Mouse (Mus musculus) gastrocnemius, postnatal 14 days (tissue): ENCODE data around the gene Myo18b. TPM values are rescaled to one million over a fixed set of nuclear protein-coding genes. Genes with fewer than 3 reads are reported as not detected.

ENCODE experiments used
- DNase-seq: peaks from one replicate; pipeline ENCODE4 v3.0.0; 2021; ENCODE audit warnings: mixed read lengths
- intact Hi-C: fragments of 180-260 bp; cut with DNase I; formaldehyde crosslinking; loops from one replicate; pipeline ENCODE4 v1.15.1; 2025; ENCODE audit warnings: low total_unique reads
- total RNA-seq, 2 experiments: library from RNA; stranded (reverse); gene quantifications; 2 replicates each; pipeline ENCODE4 v1.2.3; 2021

Myo18b gene
- total RNA-seq, 2 experiments from 2014 or later = 409 to 424 TPM

DNA sequence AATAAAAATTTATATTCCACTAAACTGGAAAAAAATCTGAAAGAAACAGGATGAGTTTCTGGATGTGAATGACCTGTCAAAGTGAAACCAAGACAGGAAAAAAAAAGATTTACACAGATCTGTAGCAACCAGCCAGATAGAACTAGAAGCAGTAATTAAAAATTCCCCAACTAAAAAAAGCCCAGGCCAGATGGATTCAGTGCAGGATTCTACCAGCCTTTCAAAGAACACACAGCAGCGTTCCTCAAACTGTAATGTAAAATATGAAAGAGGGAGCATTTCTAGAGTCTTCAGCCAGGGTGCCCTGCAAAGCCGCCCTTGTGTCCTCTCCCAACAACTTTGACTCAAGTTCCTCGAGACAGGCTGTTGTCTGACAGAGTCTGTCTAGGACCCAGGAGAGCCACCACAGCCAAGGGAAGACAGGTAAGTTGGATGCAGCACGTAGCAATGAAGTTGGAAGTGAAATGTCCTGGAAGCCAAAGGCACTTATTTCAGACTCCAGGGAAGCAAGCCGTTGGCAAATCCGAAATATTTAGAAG is 246.9 kb downstream of the Myo18b start:
- DNase-seq = no peak
- intact Hi-C loops = no loop called here

DNA sequence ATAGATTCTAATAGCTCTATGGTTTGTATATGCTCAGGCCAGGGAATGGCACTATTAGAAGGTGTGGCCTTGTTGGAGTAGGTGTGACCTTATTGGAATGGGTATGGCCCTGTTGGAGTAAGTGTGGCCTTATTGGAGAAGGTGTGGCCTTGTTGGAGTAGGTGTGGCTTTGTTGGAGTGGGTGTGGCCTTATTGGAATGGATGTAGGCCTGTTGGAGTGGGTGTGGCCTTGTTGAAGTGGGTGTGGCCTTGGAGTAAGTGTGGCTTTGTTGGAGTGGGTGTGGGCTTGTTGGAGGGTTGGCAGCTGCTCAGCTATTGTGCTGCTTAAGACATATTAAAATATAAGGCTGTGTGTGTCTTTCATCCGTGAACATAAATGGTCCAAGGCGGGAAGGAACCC is 249.3 kb downstream of the Myo18b start:
- no peak for DNase-seq
- intact Hi-C loops = no loop called here

DNA sequence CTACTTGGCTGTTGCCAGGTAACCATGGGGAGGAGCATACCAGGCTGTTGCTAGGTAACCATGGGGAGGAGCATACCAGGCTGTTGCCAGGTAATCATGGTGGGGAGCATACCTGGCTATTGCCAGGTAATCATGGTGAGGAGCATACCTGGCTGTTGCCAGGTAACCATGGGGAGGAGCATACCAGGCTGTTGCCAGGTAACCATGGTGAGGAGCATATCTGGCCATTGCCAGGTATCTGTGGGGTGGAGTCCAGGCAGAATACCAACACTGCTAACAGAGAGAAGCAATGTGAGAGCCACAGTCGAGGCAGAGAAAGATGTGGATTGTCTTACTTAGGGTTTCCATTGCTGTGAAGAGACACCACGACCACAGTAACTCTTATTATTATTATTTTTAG is 250.6 kb downstream of the Myo18b start:
- DNase-seq = no peak
- intact Hi-C loops = no loop called here

DNA sequence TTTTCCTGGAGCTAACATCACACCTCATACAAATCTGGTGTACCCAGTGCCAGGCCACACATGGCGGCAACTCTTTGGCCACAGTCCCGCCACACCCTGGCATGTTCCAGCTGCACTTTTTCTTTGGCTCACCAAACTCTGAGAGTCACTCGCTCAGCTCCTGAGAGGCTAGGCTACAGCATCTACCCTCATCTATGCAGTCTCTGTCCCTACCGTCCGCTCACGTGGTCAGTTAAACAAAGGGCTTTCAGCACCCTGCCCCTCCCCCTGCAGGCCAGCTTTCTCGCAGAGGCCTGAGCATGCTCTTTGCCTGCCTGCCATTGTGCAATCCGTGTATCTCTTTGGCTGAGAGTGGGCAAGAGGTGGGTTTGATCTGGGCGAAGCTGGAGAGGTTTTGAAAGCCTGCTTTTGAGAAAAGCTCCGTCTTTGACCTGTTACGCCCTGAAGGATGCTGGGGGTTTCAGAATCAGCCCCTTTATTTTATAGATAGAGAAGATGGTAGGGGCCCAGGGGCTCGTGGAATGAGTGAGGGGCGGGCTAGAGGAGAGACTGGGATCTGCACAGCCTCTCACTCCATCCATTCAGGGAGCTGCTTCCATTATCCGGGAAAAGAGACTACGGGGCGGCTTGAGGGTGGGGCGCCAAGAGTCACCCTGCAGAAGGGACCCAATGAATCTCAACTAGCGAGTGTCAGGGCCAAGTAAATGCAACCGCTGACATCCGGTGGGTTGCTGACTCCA is 252.5 kb downstream of the Myo18b start:
- DNase-seq = no peak
- intact Hi-C loops = no loop called here

DNA sequence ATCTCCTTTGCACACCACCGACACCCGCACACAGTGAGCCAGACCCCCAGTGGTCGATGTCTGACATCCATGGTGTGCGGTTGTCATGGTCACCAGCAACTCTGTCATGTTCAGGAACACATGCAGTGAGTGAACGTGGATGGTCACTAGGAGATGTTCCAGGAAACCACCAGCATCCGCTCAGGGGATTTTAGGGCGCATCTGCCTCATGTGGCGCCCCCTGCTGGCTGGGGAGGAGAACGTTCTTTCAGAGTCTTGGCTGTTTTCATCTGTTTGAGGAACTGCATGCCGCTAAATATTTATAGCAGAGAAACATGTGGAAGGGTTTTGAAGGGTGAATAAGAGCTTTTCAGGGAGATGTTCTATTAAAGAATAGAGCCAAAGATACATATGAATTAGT is 253.4 kb downstream of the Myo18b start:
- peak; percentile 12 for DNase-seq
- intact Hi-C loops = no loop called here

DNA sequence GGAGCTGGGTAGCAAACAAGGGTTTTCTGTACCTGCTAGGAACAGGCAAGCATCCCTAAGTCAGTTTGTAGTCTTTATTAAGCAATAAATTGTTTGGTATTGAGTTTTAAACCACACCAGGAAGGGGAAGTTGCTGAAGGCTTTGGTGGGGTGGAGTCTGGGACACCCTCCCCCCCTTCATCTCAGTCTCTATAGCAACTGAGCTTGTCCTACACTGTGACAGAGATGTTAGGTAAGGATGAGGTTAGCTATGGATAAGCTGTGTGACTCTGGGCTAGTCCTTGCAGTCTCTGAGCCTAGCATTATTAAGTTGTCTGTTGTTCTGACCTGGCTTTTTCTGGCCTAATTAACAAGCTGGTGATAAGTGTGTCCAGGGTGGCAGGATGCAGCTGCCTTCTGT is 254.4 kb downstream of the Myo18b start:
- intact Hi-C loops = no loop called here
- DNase-seq = no peak

DNA sequence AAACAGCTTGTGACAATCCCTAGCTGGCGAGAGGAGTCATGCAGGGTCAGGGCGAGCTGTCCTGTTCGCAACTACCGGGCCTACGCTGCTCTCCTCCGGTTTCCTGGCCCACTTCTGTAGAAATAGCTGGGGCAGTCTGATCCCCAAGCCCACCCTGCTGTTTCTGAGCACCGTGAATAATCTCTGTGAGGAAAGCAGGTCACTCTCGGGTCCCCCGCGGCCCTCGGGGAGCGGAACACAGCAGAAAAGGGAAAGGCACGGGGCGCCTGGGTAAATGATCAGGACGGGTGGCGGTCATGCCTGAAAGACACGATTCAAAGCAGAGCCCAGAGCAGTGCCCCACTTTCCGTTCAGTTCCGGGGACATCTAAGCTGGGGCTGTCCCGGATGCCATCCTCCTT is 255.0 kb downstream of the Myo18b start:
- DNase-seq = no peak
- intact Hi-C loops = no loop called here

DNA sequence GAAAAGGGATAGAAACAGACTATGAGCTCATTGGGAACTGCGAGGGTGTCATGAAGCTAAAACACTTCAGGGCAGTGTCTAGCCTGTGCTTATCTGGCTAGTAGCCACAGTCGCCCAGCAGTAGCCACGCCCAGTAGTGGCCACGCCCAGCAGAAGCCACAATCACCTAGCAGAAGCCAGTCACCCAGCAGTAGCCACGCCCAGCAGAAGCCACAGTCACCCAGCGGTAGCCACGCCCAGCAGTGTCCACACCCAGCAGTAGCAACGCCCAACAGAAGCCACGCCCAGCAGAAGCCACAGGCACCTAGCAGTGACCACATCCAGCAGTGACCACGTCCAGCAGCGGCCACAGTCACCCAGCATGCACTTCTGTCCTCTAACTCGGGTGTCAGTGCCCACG is 255.5 kb downstream of the Myo18b start:
- intact Hi-C loops = no loop called here
- DNase-seq = no peak

Other genes with a start within 250 kb of the Myo18b start
- 1 to 10 TPM; 3.7 to 4.1 TPM for gene Grk3, start 119.4 kb upstream of the Myo18b start, total RNA-seq
- not detected for gene Crybb2, start 173.8 kb upstream of the Myo18b start, total RNA-seq
- 1 to 10 TPM in 1 of 2 experiments, under 1 TPM in 1; 0.94 to 2.0 TPM for gene Crybb3, start 185.2 kb upstream of the Myo18b start, total RNA-seq